Mouse (Mus musculus) midbrain, embryonic 12.5 days (tissue): ENCODE results near the gene Gm20425. TPM values are rescaled to one million over a fixed set of nuclear protein-coding genes. Genes with fewer than 3 reads are reported as not detected.

Source experiments
- ATAC-seq: fragments of 200-750 bp; cut with Nextera tagmentation; 2 replicates; pipeline ENCODE4 v1.8.0; 2017; ENCODE audit warnings: low read depth, moderate TSS enrichment, moderate library complexity; ENCODE audit not compliant: low FRiP score
- H3K27ac ChIP-seq: fragments of 300-500 bp; sonication (generic); replicated peaks from 2 replicates; pipeline ENCODE4 v1.5.1; 2016; ENCODE audit warnings: mild to moderate bottlenecking
- H3K27me3 ChIP-seq: fragments of 300-500 bp; sonication (generic); 2 replicates; pipeline ENCODE4 v1.6.1; 2016; ENCODE audit warnings: mild to moderate bottlenecking
- H3K36me3 ChIP-seq: fragments of 300-500 bp; sonication (generic); 2 replicates; pipeline ENCODE4 v1.6.1; 2016
- H3K4me1 ChIP-seq: fragments of 300-500 bp; sonication (generic); 2 replicates; pipeline ENCODE4 v1.6.1; 2016
- H3K4me2 ChIP-seq: fragments of 300-500 bp; sonication (generic); replicated peaks from 2 replicates; pipeline ENCODE4 v1.6.1; 2016; ENCODE audit warnings: mild to moderate bottlenecking, moderate library complexity
- H3K4me3 ChIP-seq: fragments of 300-500 bp; sonication (generic); 2 replicates; pipeline ENCODE4 v1.5.1; 2016; ENCODE audit warnings: mild to moderate bottlenecking
- H3K9ac ChIP-seq: fragments of 300-500 bp; sonication (generic); replicated peaks from 2 replicates; pipeline ENCODE4 v1.6.1; 2016; ENCODE audit warnings: mild to moderate bottlenecking, moderate library complexity
- H3K9me3 ChIP-seq: fragments of 300-500 bp; sonication (generic); 2 replicates; pipeline ENCODE4 v1.6.1; 2016; ENCODE audit warnings: mild to moderate bottlenecking
- WGBS: fragments of 180-500 bp; shearing (Covaris S2); methylation state at CpG from one replicate; pipeline ENCODE4 v1.1.7; 2016; 5-methylcytosine and 5-hydroxymethylcytosine counted together
- polyA plus RNA-seq: library from polyadenylated mRNA; unstranded; fragments of >200 nt; fragmentation: Nextera tagmentation; extraction: Ambion mirVana; gene quantifications from 2 replicates; pipeline ENCODE4 v1.2.1, GENCODE M21; 2016

Gm20425 gene
- polyA plus RNA-seq, 1 experiment from 2014 or later = 5.3 TPM

DNA sequence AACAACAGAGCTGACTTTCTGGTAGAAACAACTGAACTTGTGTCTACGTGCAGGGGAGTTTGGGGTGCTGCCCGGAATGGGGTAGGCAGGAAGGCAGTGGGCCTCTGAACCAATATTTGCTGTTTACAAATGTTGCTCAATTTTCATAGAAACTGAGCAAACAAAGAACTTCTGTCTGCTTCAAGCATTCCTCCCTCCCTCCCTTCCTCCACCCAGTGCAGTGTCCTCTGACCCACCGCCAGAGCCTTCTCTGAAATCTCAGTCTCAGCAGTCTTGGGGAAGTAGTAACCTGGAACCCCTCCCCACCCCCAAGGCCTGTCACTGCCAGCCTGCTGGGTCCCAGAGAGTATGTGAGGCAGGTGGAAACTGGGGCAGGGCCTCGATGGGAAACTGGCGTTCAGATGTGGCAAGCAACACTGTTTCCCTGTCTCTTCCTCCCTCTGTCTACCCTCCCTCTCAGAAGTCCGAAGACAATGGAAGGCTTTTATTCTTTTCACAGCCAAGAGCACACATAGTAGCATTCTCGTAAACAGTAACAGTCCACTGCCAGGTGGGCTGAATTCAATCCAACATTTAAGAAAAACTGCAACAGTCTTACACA lies 4.6 kb upstream of the Gm20425 start:
- ATAC-seq = no peak
- H3K9ac ChIP-seq = no peak overlapping the region
- no peaks in the 10 kb centered on the region for H3K9me3 ChIP-seq
- H3K4me1 ChIP-seq = peaks cover 10% of the 10 kb centered on the region
- no peak overlapping the region for H3K4me3 ChIP-seq
- H3K27ac ChIP-seq = no peak overlapping the region
- H3K4me2 ChIP-seq = no peak overlapping the region
- 63% methylated on average over 7 of the region's 7 CpGs for WGBS
- H3K27me3 ChIP-seq = no peaks in the 10 kb centered on the region
- H3K36me3 ChIP-seq = no peaks in the 10 kb centered on the region

DNA sequence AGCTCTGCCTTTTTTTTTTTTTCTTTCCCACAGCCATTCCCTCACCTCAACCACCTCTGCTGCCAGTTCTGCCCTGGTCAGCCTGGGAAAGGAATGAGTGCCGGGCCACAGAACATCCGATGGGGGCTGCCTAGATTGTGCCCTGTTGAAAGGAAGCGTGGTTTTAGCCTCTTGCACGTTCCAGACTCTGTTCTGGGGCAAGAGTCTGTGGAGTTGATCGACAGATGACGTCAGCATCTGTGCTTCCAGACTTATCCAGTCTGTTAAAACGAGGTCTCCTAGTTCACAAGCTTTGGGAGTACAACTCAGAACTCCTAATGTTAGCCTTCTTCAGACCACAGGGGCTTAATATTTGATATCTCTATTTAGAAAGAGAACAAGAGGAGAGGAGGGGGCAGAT lies 4.0 kb upstream of the Gm20425 start:
- H3K4me2 ChIP-seq = no peak overlapping the region
- H3K27ac ChIP-seq = no peak overlapping the region
- no peak overlapping the region for H3K4me3 ChIP-seq
- no peak overlapping the region for H3K9ac ChIP-seq
- H3K27me3 ChIP-seq = no peaks in the 10 kb centered on the region
- peaks cover 10% of the 10 kb centered on the region for H3K4me1 ChIP-seq
- H3K36me3 ChIP-seq = no peaks in the 10 kb centered on the region
- no peak for ATAC-seq
- WGBS = 82% methylated on average over 7 of the region's 7 CpGs
- H3K9me3 ChIP-seq = no peaks in the 10 kb centered on the region

DNA sequence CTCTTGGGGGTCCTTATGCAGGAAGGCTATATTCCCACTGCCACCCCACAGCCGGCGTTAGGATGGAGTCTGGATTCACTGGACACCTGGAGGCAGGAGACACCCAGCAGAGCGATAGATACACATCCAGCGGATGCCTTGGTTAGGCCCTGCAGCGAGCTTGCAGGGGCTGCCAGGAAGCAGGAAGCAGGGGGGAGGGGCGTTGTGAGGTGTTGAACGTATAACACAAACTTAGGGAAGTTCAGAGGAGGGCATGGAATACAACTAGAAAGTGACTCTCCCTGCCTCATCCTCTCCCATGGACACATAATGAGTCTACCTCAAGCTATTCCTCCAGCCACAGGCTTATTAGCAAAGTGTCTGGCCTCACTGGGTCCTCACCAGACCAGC lies 2.9 kb upstream of the Gm20425 start:
- Histone ChIP-seq H3K27ac (no peak overlapping the region), H3K4me3 (no peak overlapping the region), H3K27me3 (no peaks in the 10 kb centered on the region), H3K36me3 (no peaks in the 10 kb centered on the region), H3K4me1 (peaks cover 10% of the 10 kb centered on the region), H3K9me3 (no peaks in the 10 kb centered on the region), H3K9ac (no peak overlapping the region), H3K4me2 (no peak overlapping the region)
- 71% methylated on average over 7 of the region's 7 CpGs for WGBS
- no peak for ATAC-seq

GRCm38 (mm10) chr9:103232232-103233005 lies 2.3 kb upstream of the Gm20425 start:
- Histone ChIP-seq H3K27ac (no peak overlapping the region), H3K4me1 (peaks cover 10% of the 10 kb centered on the region), H3K9ac (no peak overlapping the region), H3K36me3 (no peaks in the 10 kb centered on the region), H3K27me3 (no peaks in the 10 kb centered on the region), H3K4me3 (no peak overlapping the region), H3K4me2 (no peak overlapping the region), H3K9me3 (no peaks in the 10 kb centered on the region)
- no peak for ATAC-seq
- 84% methylated on average over 7 of the region's 7 CpGs for WGBS

- ATAC-seq = no peak
- no peak overlapping the region for H3K4me2 ChIP-seq
- H3K4me1 ChIP-seq = peaks cover 6% of the 10 kb centered on the region
- WGBS = 90% methylated on average over 15 of the region's 15 CpGs
- no peaks in the 10 kb centered on the region for H3K36me3 ChIP-seq
- H3K27ac ChIP-seq = no peak overlapping the region
- H3K4me3 ChIP-seq = no peak overlapping the region
- no peaks in the 10 kb centered on the region for H3K9me3 ChIP-seq
- H3K9ac ChIP-seq = no peak overlapping the region
- no peaks in the 10 kb centered on the region for H3K27me3 ChIP-seq
These were observed 855 bp downstream of the Gm20425 start for GRCm38 (mm10) chr9:103229037-103229867.

DNA sequence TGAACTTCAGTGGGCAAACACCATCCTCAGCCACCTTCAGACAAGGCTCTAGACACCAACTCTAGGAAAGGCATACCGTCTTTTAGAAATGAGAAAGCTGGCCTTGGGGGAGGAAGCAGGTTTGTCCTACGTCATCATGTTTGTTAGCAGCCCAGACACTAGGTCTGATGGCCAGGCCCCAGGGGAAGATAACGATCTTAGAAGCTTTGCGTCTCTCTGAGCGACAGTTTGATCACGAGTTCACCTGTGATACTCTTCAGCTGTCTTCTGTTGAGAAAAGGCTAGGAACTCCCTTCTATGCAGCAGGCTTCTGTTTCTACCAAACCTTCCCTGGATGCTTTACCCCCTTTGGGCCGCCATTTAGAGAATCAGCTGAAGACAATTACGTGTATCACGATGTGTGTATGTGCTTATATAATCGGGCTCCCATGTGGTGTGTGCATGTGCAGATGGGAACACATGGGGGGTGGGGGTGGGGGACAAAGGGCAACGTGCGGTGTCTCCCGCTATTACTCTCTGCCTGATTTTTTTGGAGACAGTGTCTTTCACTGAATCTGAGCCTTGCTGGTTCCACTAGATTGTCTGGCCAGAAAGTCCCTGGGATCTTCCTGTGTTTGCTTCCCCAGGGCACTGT lies 1.6 kb downstream of the Gm20425 start:
- Histone ChIP-seq H3K4me3 (no peak overlapping the region), H3K9ac (no peak overlapping the region), H3K27ac (no peak overlapping the region), H3K36me3 (no peaks in the 10 kb centered on the region), H3K4me1 (peaks cover 6% of the 10 kb centered on the region), H3K9me3 (no peaks in the 10 kb centered on the region), H3K27me3 (no peaks in the 10 kb centered on the region), H3K4me2 (no peak overlapping the region)
- no peak for ATAC-seq
- 89% methylated on average over 13 of the region's 13 CpGs for WGBS

GRCm38 (mm10) chr9:103227760-103228159 lies 2.3 kb downstream of the Gm20425 start:
- Histone ChIP-seq H3K9me3 (no peaks in the 10 kb centered on the region), H3K36me3 (no peaks in the 10 kb centered on the region), H3K4me2 (no peak overlapping the region), H3K4me1 (peaks cover 6% of the 10 kb centered on the region), H3K4me3 (no peak overlapping the region), H3K27me3 (no peaks in the 10 kb centered on the region), H3K27ac (no peak overlapping the region), H3K9ac (no peak overlapping the region)
- WGBS = 93% methylated on average over 16 of the region's 16 CpGs
- ATAC-seq = no peak

- Histone ChIP-seq H3K27me3 (no peaks in the 10 kb centered on the region), H3K4me1 (peaks cover 6% of the 10 kb centered on the region), H3K4me3 (no peak overlapping the region), H3K27ac (no peak overlapping the region), H3K9me3 (no peaks in the 10 kb centered on the region), H3K4me2 (no peak overlapping the region), H3K36me3 (no peaks in the 10 kb centered on the region), H3K9ac (no peak overlapping the region)
- 94% methylated on average over 15 of the region's 15 CpGs for WGBS
- ATAC-seq = no peak
These were observed 3.3 kb downstream of the Gm20425 start for GRCm38 (mm10) chr9:103226806-103227205.

DNA sequence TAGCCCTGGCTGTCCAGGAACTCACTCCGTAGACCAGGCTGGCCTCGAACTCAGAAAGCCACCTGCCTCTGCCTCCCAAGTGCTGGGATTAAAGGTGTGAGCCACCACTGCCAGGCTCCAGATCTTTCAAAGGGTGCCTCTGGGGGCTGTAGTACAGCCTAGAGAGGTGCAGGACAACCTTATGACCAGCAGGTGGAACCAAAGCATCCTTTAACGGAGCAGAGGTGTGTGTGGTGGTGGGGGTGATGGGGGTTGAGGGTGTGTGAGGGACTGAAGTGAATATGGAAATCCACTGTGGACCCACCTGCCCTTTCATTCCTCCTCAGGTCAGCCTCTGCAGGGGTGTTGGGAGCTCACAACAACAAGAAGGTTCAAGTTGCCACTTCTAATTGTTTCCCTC lies 4.6 kb downstream of the Gm20425 start:
- H3K9ac ChIP-seq = no peak overlapping the region
- no peaks in the 10 kb centered on the region for H3K36me3 ChIP-seq
- no peaks in the 10 kb centered on the region for H3K27me3 ChIP-seq
- no peak overlapping the region for H3K27ac ChIP-seq
- no peaks in the 10 kb centered on the region for H3K9me3 ChIP-seq
- H3K4me3 ChIP-seq = no peak overlapping the region
- H3K4me1 ChIP-seq = peaks cover 6% of the 10 kb centered on the region
- H3K4me2 ChIP-seq = no peak overlapping the region
- 69% methylated on average over 3 of the region's 3 CpGs for WGBS
- ATAC-seq = no peak

DNA sequence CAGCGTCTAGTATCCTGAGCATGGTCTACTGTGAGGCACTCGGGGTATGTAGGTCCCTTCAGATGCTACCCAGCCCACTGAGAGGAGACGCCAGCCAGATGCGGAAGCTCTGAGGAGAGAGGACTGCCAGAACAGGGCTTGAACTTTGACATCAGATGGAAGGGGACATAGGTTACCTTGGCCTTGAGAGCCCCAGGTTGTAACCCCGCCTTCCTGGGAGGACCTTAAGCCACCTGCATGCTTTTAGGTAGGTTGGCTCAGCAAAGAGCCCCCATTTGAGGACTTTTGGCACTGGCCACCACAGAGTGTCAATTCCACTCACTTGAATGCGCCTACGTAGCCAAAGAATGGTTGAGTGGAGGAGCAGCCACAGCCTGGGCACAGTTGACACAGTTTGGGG lies 5.4 kb downstream of the Gm20425 start:
- no peak for ATAC-seq
- WGBS = 96% methylated on average over 7 of the region's 7 CpGs
- H3K9ac ChIP-seq = no peak overlapping the region
- no peaks in the 10 kb centered on the region for H3K27me3 ChIP-seq
- no peaks in the 10 kb centered on the region for H3K4me1 ChIP-seq
- no peak overlapping the region for H3K4me2 ChIP-seq
- no peak overlapping the region for H3K27ac ChIP-seq
- H3K36me3 ChIP-seq = no peaks in the 10 kb centered on the region
- H3K4me3 ChIP-seq = no peak overlapping the region
- no peaks in the 10 kb centered on the region for H3K9me3 ChIP-seq

GRCm38 (mm10) chr9:103214281-103214680 lies 15.8 kb downstream of the Gm20425 start:
- no peaks in the 10 kb centered on the region for H3K36me3 ChIP-seq
- ATAC-seq = no peak
- no peak overlapping the region for H3K9ac ChIP-seq
- H3K27ac ChIP-seq = no peak overlapping the region
- H3K4me2 ChIP-seq = no peak overlapping the region
- no peaks in the 10 kb centered on the region for H3K9me3 ChIP-seq
- 86% methylated on average over 6 of the region's 6 CpGs for WGBS
- no peaks in the 10 kb centered on the region for H3K27me3 ChIP-seq
- H3K4me3 ChIP-seq = no peak overlapping the region
- no peaks in the 10 kb centered on the region for H3K4me1 ChIP-seq

- 64% methylated on average over 2 of the region's 2 CpGs for WGBS
These were observed 16.5 kb downstream of the Gm20425 start for GRCm38 (mm10) chr9:103213631-103214030.

More at GRCm38 (mm10) chr9:103213631-103214030, 16.5 kb downstream of the Gm20425 start:
- Histone ChIP-seq H3K9ac (no peak overlapping the region), H3K36me3 (no peaks in the 10 kb centered on the region), H3K4me2 (no peak overlapping the region), H3K27me3 (no peaks in the 10 kb centered on the region), H3K4me3 (no peak overlapping the region), H3K27ac (no peak overlapping the region), H3K4me1 (0 out of 2 replicates have a peak, but pooled peaks cover 2% of the 10 kb centered on the region), H3K9me3 (no peaks in the 10 kb centered on the region)
- no peak for ATAC-seq
